ENCODE assay signal across 31 mouse cellular contexts in the genomic region with DNA sequence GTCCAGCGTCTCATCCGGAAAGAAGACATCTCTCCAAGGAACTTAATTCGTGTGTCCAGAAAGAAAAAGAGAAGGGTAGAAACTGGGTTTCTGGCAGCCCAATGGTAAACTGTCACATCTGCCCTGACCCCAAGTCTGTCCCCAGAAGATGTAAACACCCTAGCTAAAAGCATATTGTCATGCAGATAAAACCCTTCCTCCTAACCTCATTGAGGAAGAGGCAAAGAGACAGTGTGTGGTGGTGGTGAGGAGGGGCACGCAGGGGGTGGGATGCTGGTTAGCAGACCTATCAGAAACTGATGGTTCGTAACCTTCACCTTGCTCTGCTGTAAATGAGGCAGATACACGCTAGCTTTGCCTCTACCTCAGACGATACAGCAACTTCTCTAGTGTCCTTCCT. TPM values are rescaled to one million over a fixed set of nuclear protein-coding genes. Genes with fewer than 3 reads are reported as not detected.
DNase-seq lines count a peak whose midpoint lies in the region; ATAC-seq and TF ChIP-seq lines count a peak whose summit lies in the region.
"Had no signal": no experiment of that assay in that cellular context is flagged by ENCODE, and none has a peak within 500 bp of the region (broad histone marks: within the 10 kb centered on the region; RNA-seq: fewer than 3 reads in every experiment).

No protein-coding gene starts in this region.

- H3K4me1 ChIP-seq in ES-Bruce4 (ENCODE audit: control insufficient read depth, insufficient read depth, low read length), result peaks cover 5% of the 10 kb centered on the region
- H3K4me1 ChIP-seq: intestine, embryonic 15.5 days had no signal

- no peak overlapping the region for H3K9ac ChIP-seq in ES-Bruce4 (ENCODE audit: low read depth, poor library complexity, severe bottlenecking)
- H3K9ac ChIP-seq: forebrain, embryonic 13.5 days; forebrain, postnatal 0 days; heart, embryonic 12.5 days; heart, embryonic 15.5 days; hindbrain, embryonic 14.5 days; intestine, embryonic 15.5 days had no signal

- H3K9me3 ChIP-seq in ES-Bruce4 (replicated peaks; ENCODE audit: control insufficient read depth, insufficient read depth, low read length, poor library complexity, severe bottlenecking), result no peaks in the 10 kb centered on the region
- H3K9me3 ChIP-seq: forebrain, embryonic 10.5 days; forebrain, embryonic 13.5 days; heart, embryonic 12.5 days; heart, embryonic 15.5 days; hindbrain, embryonic 10.5 days; intestine, embryonic 15.5 days had no signal

- H3K27me3 ChIP-seq in ES-Bruce4 (ENCODE audit: control insufficient read depth, insufficient read depth, low read length, poor library complexity, severe bottlenecking), result no peaks in the 10 kb centered on the region
- H3K27me3 ChIP-seq: forebrain, embryonic 13.5 days; heart, embryonic 12.5 days; heart, embryonic 15.5 days; intestine, embryonic 15.5 days had no signal

- no peak overlapping the region for H3K27ac ChIP-seq in ES-Bruce4 (ENCODE audit: insufficient read depth, low read length)
- H3K27ac ChIP-seq: forebrain, embryonic 10.5 days; forebrain, embryonic 13.5 days; gastrocnemius, adult 2 months; heart, embryonic 15.5 days; hindbrain, embryonic 10.5 days; hindbrain, embryonic 14.5 days; hindbrain, postnatal 0 days; intestine, embryonic 15.5 days had no signal

- TF ChIP-seq POLR2A in ES-Bruce4 (IDR thresholded peaks at IDR 0.05; ENCODE audit: insufficient read depth, low read length), result no peak

- 0 out of 2 replicates have a peak, but pooled peaks have one; percentile 38 for TF ChIP-seq EP300 in ES-Bruce4 (IDR thresholded peaks at IDR 0.05; ENCODE audit: insufficient read depth, low read depth, low read length)

- no peaks in the 10 kb centered on the region for H3K36me3 ChIP-seq in ES-Bruce4 (ENCODE audit: control insufficient read depth, insufficient read depth, low read length, poor library complexity, severe bottlenecking)
- H3K36me3 ChIP-seq: forebrain, embryonic 10.5 days; heart, embryonic 12.5 days; heart, embryonic 15.5 days; hindbrain, embryonic 10.5 days; intestine, embryonic 15.5 days had no signal

- no peak for TF ChIP-seq CTCF in ES-Bruce4 (IDR thresholded peaks at IDR 0.05; ENCODE audit: low read depth, low read length)

- no peak overlapping the region for H3K4me3 ChIP-seq in ES-Bruce4 (ENCODE audit: low read depth, low read length)
- H3K4me3 ChIP-seq: forebrain, embryonic 10.5 days; forebrain, embryonic 13.5 days; gastrocnemius, adult 2 months; heart, embryonic 12.5 days; heart, embryonic 15.5 days; hindbrain, embryonic 10.5 days; intestine, embryonic 15.5 days had no signal

- ATAC-seq in common myeloid progenitor, adult 5-6 weeks (replicated peaks; ENCODE audit: low read depth, poor library complexity, severe bottlenecking), result peak; percentile 51
- ATAC-seq in megakaryocyte progenitor cell, adult 5-6 weeks (replicated peaks; ENCODE audit: poor library complexity), result peak; percentile 47
- ATAC-seq: forebrain, embryonic 13.5 days; forebrain, postnatal 0 days; hindbrain, postnatal 0 days; intestine, embryonic 15.5 days had no signal

- DNase-seq in R1 (ENCODE audit: low read depth, low spot score), result peak; percentile 33
- DNase-seq in heart, adult 8-10 months (ENCODE audit: low spot score), result no peak
- DNase-seq in layer of hippocampus, postnatal 25 days (ENCODE audit: extremely low spot score in 1 of 2, low spot score in 1 of 2), result no peak
- DNase-seq in ovary, adult 18-20 months (ENCODE audit: low spot score), result no peak
- DNase-seq: adrenal gland, adult 2 months; adrenal gland, postnatal 14 days; cerebellum, adult 11 months; cerebellum, adult 2 months; cerebellum, adult 9-11 months; cerebellum, postnatal 36 days; forebrain, postnatal 0 days; gastrocnemius, adult 2 months; gastrocnemius, postnatal 14 days; heart, adult 11 months; heart, postnatal 10 days; heart, postnatal 36 days; kidney, adult 11 months had no signal

RNA-seq across cellular contexts. Expression of a gene that starts 8.5 kb away (rescaled TPM):
- not detected in 2 replicates for polyA plus RNA-seq in ES-Bruce4 (2011; ENCODE audit: insufficient read depth, insufficient read length, low read depth, missing spikeins)
- 0.46 and 0.87 TPM in 2 replicates for total RNA-seq in common myeloid progenitor, adult 5-6 weeks (2017)
- 0.46 and 0.69 TPM in 2 replicates for total RNA-seq in megakaryocyte progenitor cell, adult 5-6 weeks (2015)
- 1.3 and 1.4 TPM in 2 replicates for total RNA-seq in megakaryocyte progenitor cell, adult 5-6 weeks (2017)
- under 1 TPM in 1 of 4 experiments, not detected in 3; 0.37 TPM for total RNA-seq in heart, adult 8-10 months (2022)
- total RNA-seq in layer of hippocampus, postnatal 25 days (2021), result under 1 TPM; 0.25 to 0.49 TPM
- total RNA-seq: adrenal gland, adult 2 months; forebrain, postnatal 0 days; gastrocnemius, adult 2 months; gastrocnemius, postnatal 14 days; hindbrain, postnatal 0 days; MEL had no signal
- polyA plus RNA-seq: embryonic facial prominence, embryonic 11.5 days; embryonic facial prominence, embryonic 14.5 days; forebrain, embryonic 10.5 days; forebrain, embryonic 13.5 days; heart, embryonic 12.5 days; heart, embryonic 15.5 days; hindbrain, embryonic 10.5 days; hindbrain, embryonic 14.5 days; hindbrain, postnatal 0 days had no signal

RNA-seq across cellular contexts. Expression of a gene that starts 18.2 kb away (rescaled TPM):
- polyA plus RNA-seq in ES-Bruce4 (2011; ENCODE audit: insufficient read depth, insufficient read length, low read depth, missing spikeins), result not detected in 2 replicates
- 0.39 TPM in 1 of 2 replicates, not detected in the other for total RNA-seq in common myeloid progenitor, adult 5-6 weeks (2017)
- total RNA-seq in megakaryocyte progenitor cell, adult 5-6 weeks (2015), result 0.57 and 0.85 TPM in 2 replicates
- total RNA-seq in megakaryocyte progenitor cell, adult 5-6 weeks (2017), result 0.37 and 1.5 TPM in 2 replicates
- total RNA-seq in heart, adult 8-10 months (2022), result 1 to 10 TPM; 1.7 to 2.7 (median 2.1) TPM
- total RNA-seq in layer of hippocampus, postnatal 25 days (2021), result 1 to 10 TPM; 1.1 to 1.9 TPM
- total RNA-seq: MEL had no signal

RNA-seq across cellular contexts. Expression of a gene that starts 48.4 kb away (rescaled TPM):
- 16.5 and 17.2 TPM in 2 replicates for polyA plus RNA-seq in ES-Bruce4 (2011; ENCODE audit: insufficient read depth, insufficient read length, low read depth, missing spikeins)
- 0.19 and 0.46 TPM in 2 replicates for total RNA-seq in common myeloid progenitor, adult 5-6 weeks (2017)
- 0.17 TPM in 1 of 2 replicates, not detected in the other for total RNA-seq in megakaryocyte progenitor cell, adult 5-6 weeks (2015)
- total RNA-seq in megakaryocyte progenitor cell, adult 5-6 weeks (2017), result 0.30 TPM in 1 of 2 replicates, not detected in the other
- 10 to 100 TPM in 3 of 4 experiments, 1 to 10 TPM in 1; 9.2 to 11.3 (median 10.9) TPM for total RNA-seq in heart, adult 8-10 months (2022)
- total RNA-seq in layer of hippocampus, postnatal 25 days (2021), result 100 to 1,000 TPM; 198 to 220 TPM
- total RNA-seq: MEL had no signal

Comparison
In these comparisons a context has a peak if more than half of its experiments do, and no peak if none do; other contexts are left out.
1. RNA of a gene that starts 48.4 kb away (total RNA-seq): 198 to 220 TPM in layer of hippocampus, postnatal 25 days; 9.2 to 11.3 TPM in heart, adult 8-10 months, 0.19 to 0.46 TPM in common myeloid progenitor, adult 5-6 weeks and 0.17 to 0.30 TPM in megakaryocyte progenitor cell, adult 5-6 weeks; every median in the first group is over 10 times any median in the second.